Mouse (Mus musculus): ENCODE measurements at regions not wholly inside any gene's neighbourhood (a gene's known extent, or its start where the extent isn't known, plus 50 kb on each side); places are given as distances from the start of the nearest gene placed in this dataset.

- DNase-seq, result no peak
These were observed 263.4 kb downstream of the Col12a1 start for GRCm38 (mm10) chr9:79455226-79455625.

GRCm38 (mm10) chr9:79479118-79479517 is 239.5 kb downstream of the Col12a1 start:
- DNase-seq, result no peak

GRCm38 (mm10) chr9:79500253-79500652 is 218.4 kb downstream of the Col12a1 start:
- no peak for DNase-seq

GRCm38 (mm10) chr9:79502034-79502433 is 216.6 kb downstream of the Col12a1 start:
- DNase-seq, result no peak

- DNase-seq, result no peak
These were observed 202.2 kb downstream of the Col12a1 start for GRCm38 (mm10) chr9:79516384-79516783.

GRCm38 (mm10) chr9:79517461-79517860 is 201.2 kb downstream of the Col12a1 start:
- no peak for DNase-seq

- DNase-seq, result peak; percentile 93
These were observed 200.0 kb downstream of the Col12a1 start for GRCm38 (mm10) chr9:79518640-79519039.

- DNase-seq, result no peak
These were observed 198.1 kb downstream of the Col12a1 start for GRCm38 (mm10) chr9:79520498-79520897.

- DNase-seq, result no peak
These were observed 195.6 kb downstream of the Col12a1 start for GRCm38 (mm10) chr9:79523054-79523453.

GRCm38 (mm10) chr9:79525000-79525399 is 193.6 kb downstream of the Col12a1 start:
- DNase-seq, result no peak

- no peak for DNase-seq
These were observed 192.2 kb downstream of the Col12a1 start for GRCm38 (mm10) chr9:79526390-79526789.

GRCm38 (mm10) chr9:79527331-79527730 is 191.3 kb downstream of the Col12a1 start:
- no peak for DNase-seq

Measured in heart, adult 11 months (tissue).